Mouse (Mus musculus) layer of hippocampus, postnatal 36 days (tissue): ENCODE measurements at regions not wholly inside any gene's neighbourhood (a gene's known extent, or its start where the extent isn't known, plus 50 kb on each side); places are given as distances from the start of the nearest gene placed in this dataset.

Source experiments
- DNase-seq, 2 experiments: peaks; one replicate each; pipeline ENCODE4 v3.0.0; 2022

- DNase-seq, result no peak
These were observed 87.6 kb upstream of the Cpeb4 start for GRCm38 (mm10) chr11:31784332-31784901.

GRCm38 (mm10) chr11:31785160-31785559, 86.9 kb upstream of the Cpeb4 start:
- DNase-seq, result no peak

GRCm38 (mm10) chr11:31787376-31787775, 84.6 kb upstream of the Cpeb4 start:
- no peak for DNase-seq

GRCm38 (mm10) chr11:31787917-31788703, 83.9 kb upstream of the Cpeb4 start:
- no peak for DNase-seq

- DNase-seq, result no peak
These were observed 82.0 kb upstream of the Cpeb4 start for GRCm38 (mm10) chr11:31789967-31790366.

- DNase-seq, result no peak
These were observed 80.7 kb upstream of the Cpeb4 start for GRCm38 (mm10) chr11:31791264-31791663.

GRCm38 (mm10) chr11:31795084-31795483, 76.9 kb upstream of the Cpeb4 start:
- no peak for DNase-seq

GRCm38 (mm10) chr11:31796245-31796644, 75.8 kb upstream of the Cpeb4 start:
- peak in 1 of 2 experiments; percentile 45 for DNase-seq

GRCm38 (mm10) chr11:31801575-31801974, 70.4 kb upstream of the Cpeb4 start:
- DNase-seq, result no peak

- no peak for DNase-seq
These were observed 68.6 kb upstream of the Cpeb4 start for GRCm38 (mm10) chr11:31803319-31803891.

GRCm38 (mm10) chr11:31804518-31804917, 67.5 kb upstream of the Cpeb4 start:
- no peak for DNase-seq

GRCm38 (mm10) chr11:31807461-31808215, 64.4 kb upstream of the Cpeb4 start:
- peak; percentile 39 to 42 for DNase-seq

- no peak for DNase-seq
These were observed 63.7 kb upstream of the Cpeb4 start for GRCm38 (mm10) chr11:31808216-31808838.

GRCm38 (mm10) chr11:31810011-31810786, 61.8 kb upstream of the Cpeb4 start:
- DNase-seq, result no peak

- DNase-seq, result no peak
These were observed 59.8 kb upstream of the Cpeb4 start for GRCm38 (mm10) chr11:31812215-31812614.

- DNase-seq, result no peak
These were observed 57.4 kb upstream of the Cpeb4 start for GRCm38 (mm10) chr11:31814616-31815015.

- peak in 1 of 2 experiments; percentile 24 for DNase-seq
These were observed 56.0 kb upstream of the Cpeb4 start for GRCm38 (mm10) chr11:31815855-31816488.

- DNase-seq, result no peak
These were observed 54.0 kb upstream of the Cpeb4 start for GRCm38 (mm10) chr11:31818032-31818431.

- DNase-seq, result no peak
These were observed 52.0 kb upstream of the Cpeb4 start for GRCm38 (mm10) chr11:31819964-31820363.

- DNase-seq, result no peak
These were observed 50.3 kb upstream of the Cpeb4 start for GRCm38 (mm10) chr11:31821479-31822411.
